Mouse (Mus musculus) lung, embryonic 14.5 days (tissue): ENCODE measurements at regions not wholly inside any gene's neighbourhood (a gene's known extent, or its start where the extent isn't known, plus 50 kb on each side); places are given as distances from the start of the nearest gene placed in this dataset.
A peak's percentile ranks its signal among the peaks of the same experiment; 100 is the strongest.

ENCODE experiments used
- ATAC-seq: fragments of 200-750 bp; cut with Nextera tagmentation; 2 replicates; pipeline ENCODE4 v1.8.0; 2017; ENCODE audit warnings: mild to moderate bottlenecking, moderate TSS enrichment, moderate library complexity; ENCODE audit not compliant: insufficient read depth
- DNase-seq: peaks from one replicate; pipeline ENCODE4 v3.0.0-alpha.2; 2015
- H3K27ac ChIP-seq: fragments of 300-500 bp; sonication (generic); 2 replicates; pipeline ENCODE4 v1.5.1; 2014; ENCODE audit warnings: low read depth, mild to moderate bottlenecking, moderate library complexity
- H3K27me3 ChIP-seq: fragments of 300-500 bp; sonication (generic); 2 replicates; pipeline ENCODE4 v1.6.1; 2014; ENCODE audit warnings: low read length, control low read depth; ENCODE audit not compliant: insufficient read depth
- H3K36me3 ChIP-seq: fragments of 300-500 bp; sonication (generic); 2 replicates; pipeline ENCODE4 v1.6.1; 2014; ENCODE audit warnings: control low read depth; ENCODE audit not compliant: insufficient read depth
- H3K4me1 ChIP-seq: fragments of 300-500 bp; sonication (generic); 2 replicates; pipeline ENCODE4 v1.6.1; 2014; ENCODE audit warnings: antibody characterized with exemption, control low read depth; ENCODE audit not compliant: insufficient read depth
- H3K4me2 ChIP-seq: fragments of 300-500 bp; sonication (generic); 2 replicates; pipeline ENCODE4 v1.6.1; 2014; ENCODE audit warnings: mild to moderate bottlenecking
- H3K4me3 ChIP-seq: fragments of 300-500 bp; sonication (generic); 2 replicates; pipeline ENCODE4 v1.5.1; 2014; ENCODE audit warnings: low read depth, low read length
- H3K9ac ChIP-seq: fragments of 300-500 bp; sonication (generic); 2 replicates; pipeline ENCODE4 v1.6.1; 2014
- H3K9me3 ChIP-seq: fragments of 300-500 bp; sonication (generic); 2 replicates; pipeline ENCODE4 v1.6.1; 2016; ENCODE audit warnings: low read depth, low read length, control low read depth
- CTCF ChIP-seq: IDR thresholded peaks from 2 replicates; pipeline ENCODE4 v1.5.1; 2016; ENCODE audit warnings: antibody characterized with exemption, low read depth
- WGBS: fragments of 180-500 bp; shearing (Covaris S2); extraction: QIAGEN DNeasy Blood & Tissue Kit; methylation state at CpG from one replicate; pipeline ENCODE4 v1.1.7; 2014; 5-methylcytosine and 5-hydroxymethylcytosine counted together

GRCm38 (mm10) chr9:27640611-27641010 lies 150.0 kb upstream of the Opcml start:
- Histone ChIP-seq H3K4me3 (no peak overlapping the region), H3K4me1 (no peaks in the 10 kb centered on the region)
- no peak for TF ChIP-seq CTCF

GRCm38 (mm10) chr9:27643312-27643711 lies 147.3 kb upstream of the Opcml start:
- Histone ChIP-seq H3K4me1 (no peaks in the 10 kb centered on the region), H3K27ac (no peak overlapping the region), H3K4me2 (no peak overlapping the region), H3K9me3 (no peaks in the 10 kb centered on the region), H3K4me3 (no peak overlapping the region), H3K27me3 (no peaks in the 10 kb centered on the region), H3K36me3 (no peaks in the 10 kb centered on the region), H3K9ac (no peak overlapping the region)
- ATAC-seq (no peak), DNase-seq (no peak)
- WGBS: 34% methylated on average over 1 of the region's 1 CpGs
- no peak for TF ChIP-seq CTCF

More at GRCm38 (mm10) chr9:27640611-27641010, 150.0 kb upstream of the Opcml start:
- Histone ChIP-seq H3K4me2 (no peak overlapping the region), H3K36me3 (no peaks in the 10 kb centered on the region), H3K9me3 (no peaks in the 10 kb centered on the region), H3K27me3 (no peaks in the 10 kb centered on the region), H3K9ac (no peak overlapping the region), H3K27ac (no peak overlapping the region)
- ATAC-seq: no peak
- no peak for DNase-seq

- Histone ChIP-seq H3K4me2 (no peak overlapping the region), H3K4me1 (no peaks in the 10 kb centered on the region), H3K36me3 (no peaks in the 10 kb centered on the region), H3K27ac (no peak overlapping the region), H3K4me3 (no peak overlapping the region), H3K27me3 (no peaks in the 10 kb centered on the region), H3K9ac (no peak overlapping the region), H3K9me3 (no peaks in the 10 kb centered on the region)
- DNase-seq (no peak), ATAC-seq (no peak)
- TF ChIP-seq CTCF: no peak
These were observed 146.7 kb upstream of the Opcml start for GRCm38 (mm10) chr9:27643916-27644315.

- DNase-seq (no peak), ATAC-seq (no peak)
- H3K4me3 ChIP-seq: no peak overlapping the region
- H3K9ac ChIP-seq: no peak overlapping the region
- no peaks in the 10 kb centered on the region for H3K27me3 ChIP-seq
- no peak overlapping the region for H3K4me2 ChIP-seq
- H3K27ac ChIP-seq: no peak overlapping the region
- no peak for TF ChIP-seq CTCF
- H3K4me1 ChIP-seq: no peaks in the 10 kb centered on the region
- H3K9me3 ChIP-seq: no peaks in the 10 kb centered on the region
- no peaks in the 10 kb centered on the region for H3K36me3 ChIP-seq
- 79% methylated on average over 5 of the region's 5 CpGs for WGBS
These were observed 145.1 kb upstream of the Opcml start for GRCm38 (mm10) chr9:27645435-27645834.

GRCm38 (mm10) chr9:27646100-27646499 lies 144.5 kb upstream of the Opcml start:
- H3K27me3 ChIP-seq: no peaks in the 10 kb centered on the region
- H3K9me3 ChIP-seq: no peaks in the 10 kb centered on the region
- TF ChIP-seq CTCF: no peak
- H3K4me1 ChIP-seq: no peaks in the 10 kb centered on the region
- 95% methylated on average over 8 of the region's 8 CpGs for WGBS
- H3K27ac ChIP-seq: no peak overlapping the region
- no peak overlapping the region for H3K4me2 ChIP-seq
- no peak for DNase-seq
- no peak overlapping the region for H3K9ac ChIP-seq
- no peak overlapping the region for H3K4me3 ChIP-seq
- H3K36me3 ChIP-seq: no peaks in the 10 kb centered on the region
- no peak for ATAC-seq

GRCm38 (mm10) chr9:27646956-27647355 lies 143.6 kb upstream of the Opcml start:
- Histone ChIP-seq H3K4me3 (no peak overlapping the region), H3K9me3 (no peaks in the 10 kb centered on the region), H3K9ac (no peak overlapping the region), H3K27me3 (no peaks in the 10 kb centered on the region), H3K36me3 (no peaks in the 10 kb centered on the region), H3K27ac (no peak overlapping the region), H3K4me2 (no peak overlapping the region), H3K4me1 (no peaks in the 10 kb centered on the region)
- no peak; the same call in 1 of the 2 replicates for ATAC-seq
- peak; percentile 46 for DNase-seq
- no peak for TF ChIP-seq CTCF
- 34% methylated on average over 10 of the region's 10 CpGs for WGBS

- no peak overlapping the region for H3K4me3 ChIP-seq
- WGBS: 90% methylated on average over 1 of the region's 1 CpGs
- no peak for ATAC-seq
- no peak for DNase-seq
- H3K4me1 ChIP-seq: no peaks in the 10 kb centered on the region
- no peaks in the 10 kb centered on the region for H3K27me3 ChIP-seq
- H3K27ac ChIP-seq: no peak overlapping the region
- H3K36me3 ChIP-seq: no peaks in the 10 kb centered on the region
- no peak for TF ChIP-seq CTCF
- no peak overlapping the region for H3K9ac ChIP-seq
- H3K9me3 ChIP-seq: no peaks in the 10 kb centered on the region
- H3K4me2 ChIP-seq: no peak overlapping the region
These were observed 132.6 kb upstream of the Opcml start for GRCm38 (mm10) chr9:27658001-27658400.
